Mouse (Mus musculus): ENCODE measurements at regions not wholly inside any gene's neighbourhood (a gene's known extent, or its start where the extent isn't known, plus 50 kb on each side); places are given as distances from the start of the nearest gene placed in this dataset.

DNA sequence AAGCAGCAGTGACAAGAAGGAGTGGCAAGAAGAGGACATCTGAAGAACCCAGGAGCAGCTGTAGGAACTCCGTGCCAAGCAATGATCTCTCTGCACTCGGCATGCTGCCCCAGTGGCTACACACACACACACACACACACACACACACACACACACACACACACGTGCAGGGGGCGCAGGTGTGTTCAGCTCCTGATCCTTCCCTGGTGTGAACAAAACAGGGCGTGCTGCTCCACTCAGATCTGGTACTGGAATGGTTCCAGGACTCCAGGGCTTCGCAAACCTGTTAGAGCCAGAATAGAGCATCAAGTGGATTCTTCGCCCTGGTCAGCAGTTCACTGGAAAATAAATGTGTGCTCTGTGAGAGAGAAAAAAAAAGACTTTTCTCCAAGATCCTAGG is 169.2 kb upstream of the Zdhhc25 start:
- DNase-seq (ENCODE audit: extremely low spot score in 1 of 2, low spot score in 1 of 2), result no peak

DNA sequence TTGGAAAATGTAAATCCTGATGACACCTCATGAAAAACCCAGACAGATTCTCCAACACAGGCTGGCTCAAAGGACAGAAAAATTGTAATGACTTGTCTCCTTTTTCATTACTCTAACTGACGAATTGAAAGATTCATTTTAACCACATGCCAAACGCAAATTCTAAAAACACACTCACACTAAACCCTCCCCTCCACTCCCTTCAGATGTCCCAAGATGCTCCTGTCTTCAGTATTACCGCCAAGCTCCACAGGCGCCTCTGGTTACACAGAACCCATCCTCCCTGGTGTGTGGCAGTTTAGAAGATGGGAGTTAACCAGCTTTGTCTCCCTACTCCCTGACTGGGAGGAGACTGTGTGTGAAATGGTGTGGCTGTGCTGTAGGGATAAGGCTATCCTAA is 151.8 kb upstream of the Zdhhc25 start:
- DNase-seq (ENCODE audit: extremely low spot score in 1 of 2, low spot score in 1 of 2), result no peak

DNA sequence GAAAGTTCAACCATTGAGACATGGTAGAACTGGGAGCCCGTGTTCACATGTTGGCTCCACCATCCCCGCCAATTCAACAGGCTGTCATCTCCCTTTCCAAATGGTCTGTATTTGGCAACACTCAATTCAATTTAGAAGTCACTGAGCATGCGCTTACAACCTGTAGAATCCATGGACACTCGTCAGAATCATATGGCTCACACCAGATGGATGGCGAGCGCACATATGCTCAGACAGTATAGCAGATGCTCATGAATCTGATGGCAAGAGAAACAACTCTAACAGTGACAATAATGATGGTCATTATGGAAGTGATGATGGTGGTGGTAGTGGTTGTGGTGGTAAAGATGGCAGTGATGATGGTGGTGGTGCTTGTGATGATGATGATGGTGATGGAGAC is 148.9 kb upstream of the Zdhhc25 start:
- DNase-seq (ENCODE audit: extremely low spot score in 1 of 2, low spot score in 1 of 2), result no peak

DNA sequence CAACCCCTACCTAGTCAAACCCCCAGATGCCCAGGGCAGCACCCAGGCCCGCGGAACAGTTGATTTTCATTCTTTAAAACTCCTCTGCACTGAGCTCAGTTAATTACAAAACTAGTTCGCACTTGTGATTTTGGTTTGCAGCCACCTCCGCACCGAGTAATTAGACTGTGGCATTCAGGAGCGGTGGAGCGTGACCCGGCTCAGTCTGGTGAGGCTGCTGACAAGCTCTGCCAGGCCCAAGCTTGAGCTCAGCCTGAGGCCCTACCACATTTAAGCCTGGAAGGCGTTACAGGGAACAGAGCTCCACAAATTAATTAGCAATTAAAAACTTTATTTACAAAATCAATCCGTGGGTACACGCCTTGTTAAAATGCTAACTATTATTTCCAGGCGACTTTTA is 132.0 kb upstream of the Zdhhc25 start:
- DNase-seq (ENCODE audit: extremely low spot score in 1 of 2, low spot score in 1 of 2), result peak in 1 of 2 experiments; percentile 18

DNA sequence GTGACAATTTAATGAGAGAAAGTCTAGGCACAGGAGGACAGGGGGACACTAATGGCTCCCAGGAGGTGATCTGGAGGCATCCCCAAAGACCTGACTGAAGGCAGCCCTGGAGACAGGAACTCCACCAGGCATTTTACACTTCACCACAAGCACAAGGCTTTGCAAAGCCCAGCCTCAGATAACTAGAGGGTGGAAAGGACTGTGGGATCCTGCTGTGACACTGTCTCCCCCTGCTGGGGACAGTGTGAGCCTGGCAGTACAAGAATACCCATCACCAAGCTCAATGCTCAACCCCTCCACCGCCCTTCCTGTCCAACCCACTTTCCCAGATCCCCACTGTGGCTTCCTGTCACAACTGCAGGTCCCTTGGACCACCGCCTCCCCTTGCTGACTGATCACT is 131.3 kb upstream of the Zdhhc25 start:
- DNase-seq (ENCODE audit: extremely low spot score in 1 of 2, low spot score in 1 of 2), result peak; percentile 42 to 65

DNA sequence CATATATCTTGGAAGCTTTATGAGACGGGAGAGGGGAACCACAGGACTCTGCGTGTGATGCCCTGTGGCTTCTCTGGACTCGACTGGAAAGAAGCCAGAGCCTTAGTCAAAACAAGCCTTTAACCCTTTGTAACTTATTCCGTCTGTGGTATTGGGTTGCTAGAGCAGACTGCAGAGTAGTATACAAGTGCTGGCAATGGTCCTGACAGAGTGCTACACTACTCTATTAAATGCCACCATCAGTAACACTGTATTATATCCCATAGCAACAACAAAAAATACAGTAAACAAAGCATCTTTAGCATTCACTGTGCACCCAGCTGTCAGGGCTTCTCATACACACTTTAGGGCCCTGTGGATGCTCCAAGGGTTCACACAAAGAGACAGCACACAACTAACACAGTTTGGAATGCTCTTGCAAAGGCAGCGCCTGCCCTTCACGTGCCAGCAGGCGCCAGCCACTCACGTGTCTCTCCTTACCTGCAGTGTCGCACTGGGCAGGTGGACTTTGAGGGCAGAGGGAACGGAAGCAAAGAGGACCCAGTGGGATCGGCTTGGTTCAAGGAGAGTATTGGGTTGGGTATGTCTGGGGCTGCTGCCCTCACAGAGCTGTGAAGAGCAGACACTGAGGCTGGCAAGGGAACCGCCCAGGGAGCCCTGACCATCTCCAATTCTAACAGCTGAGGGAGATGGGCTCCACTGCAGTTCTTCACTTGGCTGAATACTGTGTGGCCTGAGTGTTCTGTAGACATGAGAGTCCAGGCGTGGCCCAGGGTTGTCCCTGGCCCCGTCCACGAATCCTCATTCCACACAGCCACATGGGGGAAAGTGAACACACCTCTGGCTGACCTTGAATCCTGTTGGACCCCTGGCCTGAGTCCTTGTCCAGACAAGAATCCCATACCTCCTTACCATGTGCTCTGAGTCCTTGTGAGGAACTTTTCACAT is 130.3 kb upstream of the Zdhhc25 start:
- DNase-seq (ENCODE audit: extremely low spot score in 1 of 2, low spot score in 1 of 2), result no peak

DNA sequence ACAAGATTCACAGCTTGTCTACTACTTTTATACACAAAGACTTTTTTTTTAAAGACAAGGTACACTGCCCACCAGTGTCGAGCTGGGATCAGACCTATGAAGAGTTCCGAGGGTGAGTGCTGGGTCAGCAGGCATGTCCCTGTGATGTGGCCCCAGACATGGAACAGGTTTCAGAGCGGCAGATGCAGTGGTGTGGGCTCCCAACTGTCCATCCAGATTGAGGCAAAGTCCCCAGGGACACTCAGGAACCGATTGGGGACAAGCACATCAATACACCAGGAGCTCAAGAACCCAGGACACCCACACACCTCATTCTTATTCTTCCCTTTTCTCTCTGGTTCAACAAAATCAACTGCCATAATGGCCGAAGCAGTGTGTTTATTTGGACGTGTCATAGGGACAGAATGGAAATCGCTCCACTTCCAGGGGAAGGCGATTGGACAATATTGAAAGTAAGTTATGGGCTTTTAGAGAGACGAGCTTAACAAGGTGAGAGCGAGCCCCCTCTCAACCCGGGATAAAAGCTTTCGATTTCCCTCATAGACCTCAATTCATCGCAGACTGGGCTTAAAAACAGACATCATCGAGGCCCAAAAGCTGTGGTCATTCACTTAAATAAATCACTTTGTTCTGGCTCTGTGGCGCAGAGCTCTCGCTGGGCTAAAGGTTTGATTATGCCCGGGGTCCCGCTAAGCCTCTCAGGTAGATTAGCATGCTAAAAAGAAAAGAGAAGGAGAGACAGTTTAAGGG is 127.6 kb upstream of the Zdhhc25 start:
- no peak for DNase-seq (ENCODE audit: extremely low spot score in 1 of 2, low spot score in 1 of 2)

DNA sequence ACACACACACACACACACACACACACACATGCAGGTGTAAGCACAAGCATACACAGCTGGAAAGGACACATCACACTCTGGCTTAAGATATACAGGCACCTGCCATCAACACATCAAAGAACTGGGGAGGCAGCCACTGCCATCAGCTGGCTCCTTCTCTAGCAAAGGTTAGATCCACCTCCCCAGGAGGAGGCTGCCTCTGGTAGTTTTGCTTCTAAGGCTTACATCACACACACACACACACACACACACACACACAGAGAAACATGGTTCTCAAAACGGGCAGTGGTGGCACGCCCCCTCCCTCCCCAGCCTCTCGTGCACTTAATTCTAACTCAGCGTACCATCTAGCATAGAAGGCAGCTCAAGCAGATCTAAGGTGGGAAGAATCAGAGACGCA is 126.9 kb upstream of the Zdhhc25 start:
- no peak for DNase-seq (ENCODE audit: extremely low spot score in 1 of 2, low spot score in 1 of 2)

DNA sequence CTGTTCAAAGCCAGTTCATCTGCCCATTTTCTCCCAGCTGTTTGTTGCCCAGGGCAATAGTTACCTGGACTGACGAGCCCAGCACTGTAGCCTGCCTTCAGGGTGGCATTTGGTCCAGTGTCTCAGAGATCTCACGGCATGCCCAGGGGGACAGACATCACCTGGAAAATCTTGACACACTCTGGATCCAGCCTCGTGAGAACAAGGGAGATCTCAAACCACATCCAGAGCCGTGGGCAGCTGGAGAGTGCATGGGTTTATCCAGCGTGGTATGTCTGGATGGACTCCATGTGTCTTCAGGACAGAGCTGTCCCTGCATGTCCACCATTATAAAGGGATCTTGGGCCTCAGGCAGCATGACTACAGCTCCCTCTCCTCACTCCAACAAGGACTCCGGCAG is 116.6 kb upstream of the Zdhhc25 start:
- DNase-seq (ENCODE audit: extremely low spot score in 1 of 2, low spot score in 1 of 2), result no peak

DNA sequence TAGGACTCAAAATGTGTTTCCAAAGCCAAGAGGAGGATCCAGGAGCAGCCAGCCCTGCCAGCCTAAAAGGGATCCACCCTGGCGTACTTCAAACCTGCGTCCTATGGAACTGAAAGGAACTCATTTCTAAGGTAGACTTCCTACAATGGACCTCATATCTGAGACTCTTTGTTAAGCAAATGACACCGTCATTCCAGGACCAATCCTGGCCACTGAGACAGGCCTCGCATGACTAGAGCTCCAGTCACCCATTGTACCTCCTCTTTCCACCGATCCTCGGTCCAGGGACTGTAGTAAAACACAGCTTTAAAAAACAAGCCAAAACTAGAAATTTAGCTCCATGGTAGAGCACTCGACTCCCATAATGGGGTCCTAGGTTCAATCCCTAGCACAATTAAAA is 110.4 kb upstream of the Zdhhc25 start:
- no peak for DNase-seq (ENCODE audit: extremely low spot score in 1 of 2, low spot score in 1 of 2)

DNA sequence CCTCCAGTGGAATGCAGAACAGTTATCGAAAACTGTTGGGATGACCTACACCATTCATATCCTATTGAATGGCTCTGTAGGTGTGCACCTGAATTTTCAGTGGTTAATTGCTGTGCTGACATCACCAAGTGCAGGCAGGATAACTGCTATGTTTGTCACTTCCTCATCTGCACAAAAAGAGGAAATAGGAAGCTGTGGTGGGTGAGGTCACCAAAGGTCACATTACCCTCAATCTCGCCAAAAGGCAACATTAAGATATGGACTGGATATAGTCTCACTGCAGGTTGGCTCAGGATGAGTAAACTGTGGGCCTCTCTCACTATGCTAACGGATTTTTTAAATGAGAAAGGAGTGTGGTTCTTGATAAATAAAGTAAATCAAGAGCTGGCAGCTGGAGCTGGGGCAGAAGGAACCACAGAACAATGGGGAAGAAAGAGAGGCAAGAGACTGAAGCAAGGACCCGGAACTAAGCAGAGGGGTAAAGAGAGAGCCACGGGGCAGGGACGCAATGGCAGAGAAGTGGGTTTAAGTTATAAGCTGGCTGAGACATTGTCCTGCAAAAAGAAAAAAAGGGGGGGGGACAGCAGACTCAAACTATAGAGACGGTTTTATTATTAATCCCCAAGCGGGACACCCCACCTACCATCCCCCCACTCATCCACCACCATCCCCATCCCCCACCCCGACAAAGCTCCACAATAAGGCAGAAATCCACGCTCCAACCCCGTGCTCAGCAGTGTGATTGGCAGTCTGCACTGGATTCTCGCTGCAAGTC is 109.6 kb upstream of the Zdhhc25 start:
- no peak for DNase-seq (ENCODE audit: extremely low spot score in 1 of 2, low spot score in 1 of 2)

DNA sequence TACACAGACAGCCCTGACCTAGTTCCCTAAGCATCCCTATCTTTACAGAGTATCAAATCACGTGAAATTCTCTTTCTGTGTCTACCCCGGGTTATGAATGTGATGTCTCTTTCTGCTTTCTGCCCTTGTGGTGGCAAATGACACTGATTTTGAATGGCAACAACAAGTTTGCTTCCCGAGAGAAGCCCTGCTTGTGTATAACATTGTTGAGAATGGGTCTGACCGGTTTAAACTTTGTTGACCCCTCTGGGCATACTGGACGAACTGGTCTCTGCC is 109.1 kb upstream of the Zdhhc25 start:
- no peak for DNase-seq (ENCODE audit: extremely low spot score in 1 of 2, low spot score in 1 of 2)

DNA sequence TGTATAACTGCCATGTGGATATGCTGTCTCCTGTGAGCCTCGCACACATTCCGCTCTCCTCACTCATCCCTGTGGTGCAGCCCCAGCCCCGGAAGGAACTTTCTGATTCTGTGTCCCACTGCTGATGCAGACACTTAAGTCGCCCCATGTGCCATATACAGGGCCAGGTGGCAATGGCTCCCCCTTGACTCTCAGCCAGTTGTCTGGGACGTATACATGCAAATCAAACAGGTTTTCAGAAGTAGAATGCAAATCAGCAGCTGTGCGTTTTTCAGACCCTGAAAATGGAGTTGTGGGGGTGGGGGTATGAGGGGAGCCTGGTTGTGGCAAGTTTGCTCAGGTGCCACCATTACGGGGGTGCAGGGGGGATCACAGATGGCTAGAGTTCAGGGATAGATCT is 102.1 kb upstream of the Zdhhc25 start:
- no peak for DNase-seq (ENCODE audit: extremely low spot score in 1 of 2, low spot score in 1 of 2)

DNA sequence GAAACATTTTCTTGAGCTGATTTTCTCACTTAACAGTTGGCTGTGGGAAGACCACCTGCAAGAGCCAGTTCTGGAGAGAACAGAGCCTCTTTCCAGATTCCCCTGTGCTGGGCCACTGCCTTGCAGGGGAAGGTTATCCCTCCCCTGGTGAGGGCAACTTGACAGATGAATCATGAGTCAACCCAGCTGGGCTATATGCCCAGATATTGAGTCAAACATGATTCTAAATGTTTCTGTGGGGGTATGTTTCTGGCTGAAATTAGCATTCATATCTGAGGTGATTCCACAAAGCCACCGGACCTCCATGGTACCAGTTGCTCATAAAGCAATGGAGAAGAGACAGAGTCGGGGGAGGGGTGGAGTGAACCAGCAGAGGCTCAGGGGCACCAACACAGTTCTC is 97.8 kb upstream of the Zdhhc25 start:
- no peak for DNase-seq (ENCODE audit: extremely low spot score in 1 of 2, low spot score in 1 of 2)

DNA sequence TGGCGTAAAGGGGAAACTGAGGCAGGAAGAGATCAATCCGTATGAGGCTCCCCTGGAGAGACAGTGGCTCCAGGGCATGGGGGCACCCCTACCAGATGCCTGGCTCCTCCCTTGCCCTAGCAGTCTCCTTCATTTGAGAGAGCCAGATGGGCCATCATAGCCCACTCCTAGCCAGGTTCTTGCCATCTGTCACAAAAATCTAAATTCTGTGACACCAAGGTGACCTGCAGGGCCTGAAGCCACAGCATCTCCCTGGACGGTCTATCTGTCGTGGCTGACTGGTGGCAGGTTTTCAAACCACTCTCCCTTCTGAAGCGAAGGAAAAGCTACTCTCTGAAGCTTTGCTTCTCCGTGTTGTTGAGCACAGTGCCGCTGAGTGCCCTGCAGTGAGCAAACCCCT is 96.2 kb upstream of the Zdhhc25 start:
- no peak for DNase-seq (ENCODE audit: extremely low spot score in 1 of 2, low spot score in 1 of 2)

DNA sequence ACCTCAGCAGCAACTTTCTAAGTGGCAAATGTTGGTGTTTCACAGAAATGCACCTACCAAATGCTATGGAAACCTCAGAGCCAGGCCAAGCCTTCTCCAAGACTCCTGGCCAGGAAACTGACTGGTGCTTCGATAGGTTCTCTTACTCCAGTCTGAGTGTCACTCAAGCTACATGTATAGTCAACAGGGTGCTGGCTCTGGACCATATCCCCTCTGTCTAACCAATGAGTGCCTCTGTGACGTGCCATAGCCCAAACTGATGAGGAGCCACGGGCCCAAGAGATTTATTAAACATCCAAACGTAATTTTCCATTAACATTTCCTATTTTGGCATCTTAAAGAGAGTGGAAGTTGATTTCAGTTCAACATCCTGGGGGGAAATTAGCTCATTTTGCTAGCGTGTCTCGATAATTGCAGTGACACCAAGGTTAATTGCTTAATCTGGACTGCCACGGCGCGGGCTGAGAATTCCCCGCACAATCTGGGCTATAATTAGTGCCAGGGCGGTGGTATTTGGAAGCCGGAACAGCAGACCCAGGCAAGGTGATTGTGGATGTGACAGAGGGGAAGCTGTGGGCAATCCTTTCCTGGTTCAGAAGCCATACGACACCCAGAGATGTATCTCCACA is 94.5 kb upstream of the Zdhhc25 start:
- no peak for DNase-seq (ENCODE audit: extremely low spot score in 1 of 2, low spot score in 1 of 2)

DNA sequence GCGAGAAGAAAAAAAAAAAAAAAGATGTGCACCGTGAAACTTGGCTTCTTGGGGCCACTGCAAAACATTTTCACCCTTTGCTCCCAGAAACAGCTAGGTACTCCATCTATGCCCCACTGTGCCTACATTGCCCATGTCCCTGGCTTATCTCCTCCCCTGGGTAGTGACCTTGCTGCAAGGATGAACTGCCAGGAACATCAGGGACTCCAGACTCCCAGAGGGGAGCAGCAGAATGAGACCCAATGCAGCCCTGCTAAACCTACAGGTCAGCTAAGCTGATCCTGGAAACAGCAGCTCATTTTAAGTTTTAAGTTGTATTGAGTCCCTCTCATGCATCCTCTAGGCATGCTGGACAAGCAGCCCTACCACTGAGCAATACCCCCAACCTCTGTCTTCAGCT is 92.2 kb upstream of the Zdhhc25 start:
- no peak for DNase-seq (ENCODE audit: extremely low spot score in 1 of 2, low spot score in 1 of 2)

DNA sequence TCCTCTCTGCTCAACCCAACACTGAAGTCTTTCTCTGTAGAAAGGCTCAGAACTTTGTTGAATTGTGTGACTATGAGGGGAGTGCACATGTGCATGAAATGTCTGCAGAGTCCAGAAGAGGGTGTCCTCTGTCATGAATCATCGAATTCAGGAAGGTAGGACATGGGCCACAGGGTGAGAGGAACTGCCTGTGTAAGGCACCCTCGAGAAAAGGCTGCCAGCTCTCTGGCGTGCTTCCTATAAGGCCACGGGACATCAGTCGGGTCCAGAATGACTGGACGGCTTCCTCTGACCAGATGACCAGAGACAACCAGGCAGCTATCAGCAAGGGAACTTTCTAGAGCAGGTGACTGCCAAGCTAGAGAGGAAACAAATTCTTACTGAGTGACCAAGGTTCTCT is 91.1 kb upstream of the Zdhhc25 start:
- no peak for DNase-seq (ENCODE audit: extremely low spot score in 1 of 2, low spot score in 1 of 2)

DNA sequence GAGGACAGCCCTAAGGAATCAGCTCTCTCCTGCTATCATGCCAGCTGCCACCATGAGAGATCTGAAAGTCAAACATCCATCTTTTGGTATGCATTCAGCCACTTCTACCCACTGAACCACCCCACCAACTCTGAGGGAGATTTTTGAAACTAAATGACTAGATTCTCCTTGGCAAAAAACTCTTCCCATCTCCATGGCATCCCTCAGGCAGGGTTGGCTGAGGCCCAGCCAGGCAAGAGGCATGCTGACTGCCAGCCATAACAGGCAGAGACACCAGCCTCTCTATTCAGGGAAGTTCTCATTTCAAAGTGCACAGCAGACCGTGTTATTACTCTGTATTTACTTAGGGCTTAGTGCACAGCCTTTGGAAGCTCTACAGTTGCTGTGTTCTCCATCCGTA is 90.5 kb upstream of the Zdhhc25 start:
- peak; percentile 20 to 44 for DNase-seq (ENCODE audit: extremely low spot score in 1 of 2, low spot score in 1 of 2)

DNA sequence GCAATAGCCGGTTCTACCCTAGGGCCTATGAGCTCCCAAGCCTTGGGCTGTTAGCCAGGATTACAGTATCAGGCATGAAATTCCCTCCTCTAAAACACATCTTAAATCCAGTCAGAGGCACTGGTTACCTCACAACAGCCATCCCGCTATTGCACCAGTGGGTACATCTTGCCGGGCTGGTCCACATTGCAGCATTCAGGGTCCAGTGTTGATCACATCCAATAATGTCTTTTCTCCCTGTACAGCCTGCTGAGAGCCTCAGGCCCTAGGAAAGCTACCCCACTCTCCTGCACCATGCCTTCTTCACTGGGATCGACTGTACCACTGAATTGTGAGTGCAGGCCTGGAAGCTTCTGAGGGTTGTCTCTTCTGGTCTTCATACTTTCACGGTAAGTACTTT is 86.0 kb upstream of the Zdhhc25 start:
- DNase-seq (ENCODE audit: extremely low spot score in 1 of 2, low spot score in 1 of 2), result no peak

DNA sequence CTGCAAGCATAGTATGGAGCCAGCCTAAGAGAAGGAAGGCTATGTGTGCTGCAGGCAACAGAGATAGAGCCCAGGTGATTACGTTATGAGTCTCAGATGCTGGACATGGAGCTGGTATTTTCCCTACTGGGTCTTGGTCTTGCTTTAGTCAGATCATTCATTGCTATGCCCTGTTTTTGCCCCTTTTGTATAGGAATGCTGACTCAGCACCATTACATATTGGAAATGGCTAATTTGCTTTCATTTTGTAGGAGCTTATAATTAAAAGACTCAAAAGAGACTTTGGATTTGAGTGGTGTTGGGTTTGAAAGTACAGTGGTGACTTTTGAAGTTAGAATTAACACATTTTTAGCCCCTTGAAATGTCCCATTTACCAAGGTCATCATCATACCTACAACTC is 68.9 kb upstream of the Zdhhc25 start:
- DNase-seq (ENCODE audit: extremely low spot score in 1 of 2, low spot score in 1 of 2), result no peak
